Mouse (Mus musculus): Measurements from ENCODE around the gene Sdhb. TPM values are rescaled to one million over a fixed set of nuclear protein-coding genes. Genes with fewer than 3 reads are reported as not detected.

Gene Sdhb
- total RNA-seq, 1 experiment from 2014 or later = 699 TPM

- DNase-seq = no peak
Observed at GRCm38 (mm10) chr4:141012558-141012957, 51.6 kb downstream of the Sdhb start.

- DNase-seq = no peak
Observed at GRCm38 (mm10) chr4:141014114-141014513, 53.1 kb downstream of the Sdhb start.

GRCm38 (mm10) chr4:141014856-141015255, 53.9 kb downstream of the Sdhb start:
- no peak for DNase-seq

- no peak for DNase-seq
Observed at GRCm38 (mm10) chr4:141015356-141015755, 54.4 kb downstream of the Sdhb start.

DNA sequence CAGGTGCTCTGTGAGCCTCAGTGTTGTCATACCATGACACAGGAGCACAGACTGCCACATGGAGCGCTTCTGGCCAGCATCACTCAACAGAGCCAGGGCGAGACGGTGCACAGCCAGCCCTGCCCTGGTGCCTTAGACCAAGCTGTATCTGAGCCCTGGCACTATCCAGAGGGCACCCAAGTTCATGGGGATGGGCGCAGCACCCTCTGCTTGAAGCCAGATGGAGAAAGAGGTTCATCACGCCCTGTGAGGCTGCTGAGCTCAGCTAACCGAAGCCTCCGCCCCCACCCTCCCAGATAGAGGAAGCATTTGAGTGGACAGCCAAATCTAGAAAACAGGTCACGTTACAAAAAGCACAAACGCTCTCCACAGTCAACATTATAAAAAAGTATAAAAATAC, 55.3 kb downstream of the Sdhb start:
- DNase-seq = peak; percentile 47

- no peak for DNase-seq
Observed at GRCm38 (mm10) chr4:141017657-141018436, 56.8 kb downstream of the Sdhb start.

DNA sequence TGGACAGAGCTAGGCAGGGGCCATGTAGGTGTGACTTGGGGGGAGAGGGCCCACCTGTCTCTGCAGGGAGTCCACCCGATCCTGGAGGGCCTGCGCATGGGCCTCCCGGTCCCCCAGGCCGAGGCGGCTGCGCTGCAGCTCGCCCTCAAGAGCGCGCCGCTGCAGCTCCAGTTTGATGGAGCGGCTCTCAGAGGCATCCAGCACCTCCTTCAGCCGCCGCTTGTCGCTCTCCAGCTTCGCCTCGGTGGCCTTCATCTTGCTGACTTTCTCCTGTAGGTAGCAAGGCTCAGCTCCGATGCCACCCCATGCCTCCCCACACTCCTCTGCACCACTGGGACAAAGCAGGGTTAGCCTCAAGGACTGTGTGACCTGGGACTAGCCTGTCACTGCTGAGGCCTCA, 59.2 kb downstream of the Sdhb start:
- DNase-seq = no peak

GRCm38 (mm10) chr4:141020811-141021613, 60.0 kb downstream of the Sdhb start:
- peak; percentile 48 for DNase-seq

- no peak for DNase-seq
Observed at GRCm38 (mm10) chr4:141021614-141021929, 60.6 kb downstream of the Sdhb start.

GRCm38 (mm10) chr4:141024052-141024451, 63.0 kb downstream of the Sdhb start:
- DNase-seq = no peak

GRCm38 (mm10) chr4:141024992-141025391, 64.0 kb downstream of the Sdhb start:
- no peak for DNase-seq

Other genes starting within 250 kb of the Sdhb start
- gene Padi6, start 218.6 kb upstream of the Sdhb start, total RNA-seq (2021) = not detected in 2 replicates
- gene Padi4, start 187.0 kb upstream of the Sdhb start, total RNA-seq (2021) = 0.75 and 0.85 TPM in 2 replicates
- not detected in 2 replicates for gene Padi3, start 150.6 kb upstream of the Sdhb start, total RNA-seq (2021)
- gene Padi1, start 115.4 kb upstream of the Sdhb start, total RNA-seq (2021) = not detected in 2 replicates
- gene Padi2, start 54.9 kb upstream of the Sdhb start, total RNA-seq (2021) = 1.3 and 1.9 TPM in 2 replicates
- gene Atp13a2, start 25.7 kb downstream of the Sdhb start, total RNA-seq (2021) = 28.7 and 37.1 TPM in 2 replicates
- gene Mfap2, start 49.2 kb downstream of the Sdhb start, total RNA-seq (2021) = 26.0 and 28.6 TPM in 2 replicates
- 7.1 and 9.8 TPM in 2 replicates for gene Crocc, start 99.3 kb downstream of the Sdhb start, total RNA-seq (2021)
- 45.5 and 56.4 TPM in 2 replicates for gene Necap2, start 117.2 kb downstream of the Sdhb start, total RNA-seq (2021)
- gene Spata21, start 127.1 kb downstream of the Sdhb start, total RNA-seq (2021) = not detected in 2 replicates
- 105 and 107 TPM in 2 replicates for gene Szrd1, start 178.6 kb downstream of the Sdhb start, total RNA-seq (2021)
- 21.7 and 23.5 TPM in 2 replicates for gene Fbxo42, start 186.7 kb downstream of the Sdhb start, total RNA-seq (2021)

Measured in adrenal gland, postnatal 14 days (tissue).